Mouse (Mus musculus) intestine, embryonic 14.5 days (tissue): ENCODE results near the gene Tbc1d12. TPM values are rescaled to one million over a fixed set of nuclear protein-coding genes. Genes with fewer than 3 reads are reported as not detected.

Experiments used
- ATAC-seq: fragments of 200-750 bp; cut with Nextera tagmentation; replicated peaks from 2 replicates; pipeline ENCODE4 v1.8.0; 2017; ENCODE audit warnings: low read depth, moderate number of reproducible peaks, moderate TSS enrichment, moderate library complexity; ENCODE audit not compliant: low FRiP score, low TSS enrichment
- DNase-seq: peaks from one replicate; pipeline ENCODE4 v3.0.0-alpha.2; 2018; ENCODE audit warnings: low spot score
- H3K27ac ChIP-seq: fragments of 300-500 bp; sonication (generic); 2 replicates; pipeline ENCODE4 v1.5.1; 2014; ENCODE audit warnings: low read depth, mild to moderate bottlenecking, control low read depth
- H3K27me3 ChIP-seq: fragments of 300-500 bp; sonication (generic); replicated peaks from 2 replicates; pipeline ENCODE4 v1.6.1; 2014; ENCODE audit warnings: low read length, control low read depth; ENCODE audit not compliant: control insufficient read depth, insufficient read depth
- H3K36me3 ChIP-seq: fragments of 300-500 bp; sonication (generic); 2 replicates; pipeline ENCODE4 v1.6.1; 2014; ENCODE audit warnings: low read length, control low read depth; ENCODE audit not compliant: control insufficient read depth, insufficient read depth
- H3K4me1 ChIP-seq: fragments of 300-500 bp; sonication (generic); replicated peaks from 2 replicates; pipeline ENCODE4 v1.6.1; 2014; ENCODE audit warnings: low read length, control low read depth, mixed read lengths; ENCODE audit not compliant: control insufficient read depth, insufficient read depth
- H3K4me2 ChIP-seq: fragments of 300-500 bp; sonication (generic); 2 replicates; pipeline ENCODE4 v1.6.1; 2014; ENCODE audit warnings: low read length
- H3K4me3 ChIP-seq: fragments of 300-500 bp; sonication (generic); 2 replicates; pipeline ENCODE4 v1.5.1; 2014; ENCODE audit warnings: low read depth, low read length, control low read depth, mixed read lengths
- H3K9ac ChIP-seq: fragments of 300-500 bp; sonication (generic); 2 replicates; pipeline ENCODE4 v1.6.1; 2014; ENCODE audit warnings: mild to moderate bottlenecking, low read length
- H3K9me3 ChIP-seq: fragments of 300-500 bp; sonication (generic); 2 replicates; pipeline ENCODE4 v1.6.1; 2016; ENCODE audit warnings: low read length, control low read depth; ENCODE audit not compliant: control insufficient read depth
- WGBS: fragments of 180-500 bp; shearing (Covaris S2); extraction: QIAGEN DNeasy Blood & Tissue Kit; methylation state at CpG from one replicate; pipeline ENCODE4 v1.1.7; 2014; 5-methylcytosine and 5-hydroxymethylcytosine counted together
- polyA plus RNA-seq: library from polyadenylated mRNA; unstranded; fragments of >200 nt; fragmentation: Nextera tagmentation; extraction: Ambion mirVana; gene quantifications from 2 replicates; pipeline ENCODE4 v1.2.1, GENCODE M21; 2014

Gene Tbc1d12
- 2.3 TPM in 2 replicates for polyA plus RNA-seq

DNA sequence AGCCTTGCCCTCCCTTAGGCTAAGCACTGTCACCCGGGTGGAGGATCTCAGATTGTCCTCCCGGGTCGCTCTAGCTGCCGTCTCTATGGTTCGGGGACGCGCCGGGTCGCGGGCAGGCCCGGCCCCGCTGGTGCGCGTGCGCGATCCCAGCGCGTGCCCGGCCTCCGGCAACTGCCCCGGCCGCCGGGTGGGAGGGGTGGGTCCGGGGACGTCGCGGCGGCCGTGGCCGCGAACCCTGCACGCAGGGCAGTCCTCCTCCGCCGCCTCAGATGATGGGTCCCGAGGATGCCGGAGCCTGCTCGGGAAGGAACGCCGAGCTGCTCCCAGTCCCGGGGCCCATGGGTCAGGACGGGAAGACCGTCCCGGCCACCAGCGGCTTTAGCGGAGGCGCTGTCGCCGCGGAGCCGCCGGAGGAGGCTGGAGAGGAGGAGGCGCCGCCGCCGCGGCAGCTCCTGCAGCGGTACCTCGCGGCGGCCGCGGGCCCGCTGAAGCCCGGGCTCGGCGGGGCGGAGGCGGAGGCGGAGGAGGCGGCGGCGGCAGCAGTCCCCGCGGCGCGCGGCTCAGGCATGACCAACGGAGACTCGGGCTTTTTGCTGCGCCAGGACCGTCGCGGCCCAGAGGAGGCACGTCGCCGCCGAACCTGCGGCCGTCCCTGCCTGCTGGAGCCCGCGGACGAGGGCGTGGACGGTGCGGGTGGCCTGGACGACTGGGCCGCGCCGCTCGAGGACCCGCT lies at the start of gene Tbc1d12:
TSS of gene Tbc1d12 (plus strand) at position 142 of the 733 bp plus-strand sequence.
- Histone ChIP-seq H3K36me3 (no peaks in the 10 kb centered on the region), H3K4me2 (peak within 1 kb of the TSS; percentile 53), H3K4me1 (no peaks in the 10 kb centered on the region), H3K27me3 (no peaks in the 10 kb centered on the region), H3K27ac (peak within 1 kb of the TSS; percentile 81), H3K9me3 (no peaks in the 10 kb centered on the region), H3K4me3 (peak within 1 kb of the TSS; percentile 81), H3K9ac (peak within 1 kb of the TSS; percentile 83)
- WGBS, result under 1% methylated on average over 85 of the region's 101 CpGs
- DNase-seq (peak; percentile 96), ATAC-seq (peak; percentile 88)

DNA sequence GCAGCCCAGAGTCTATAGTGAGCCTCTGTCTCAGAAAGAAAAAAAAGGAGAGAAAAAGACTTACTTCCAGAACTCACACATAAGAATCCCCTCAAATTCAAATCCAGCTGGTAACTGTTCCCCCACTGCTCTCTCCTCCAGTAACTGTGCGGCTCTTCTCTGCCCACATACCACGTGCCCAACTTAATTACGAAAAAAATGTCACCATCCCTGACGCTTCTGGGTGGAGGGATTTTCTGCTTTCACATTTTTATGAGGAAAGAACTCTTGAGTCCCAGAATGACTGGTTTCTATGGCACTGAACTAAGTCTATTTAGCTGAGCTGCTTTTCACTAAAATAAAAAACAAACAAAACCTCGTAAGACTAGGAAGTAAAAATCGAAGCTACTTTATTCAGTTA lies 48.6 kb upstream of the Tbc1d12 start:
- Histone ChIP-seq H3K4me1 (no peaks in the 10 kb centered on the region), H3K9me3 (no peaks in the 10 kb centered on the region), H3K36me3 (peaks cover 51% of the 10 kb centered on the region), H3K9ac (no peak overlapping the region), H3K4me3 (no peak overlapping the region), H3K27ac (no peak overlapping the region), H3K27me3 (no peaks in the 10 kb centered on the region), H3K4me2 (no peak overlapping the region)
- DNase-seq (no peak), ATAC-seq (no peak)
- 94% methylated on average over 6 of the region's 6 CpGs for WGBS

DNA sequence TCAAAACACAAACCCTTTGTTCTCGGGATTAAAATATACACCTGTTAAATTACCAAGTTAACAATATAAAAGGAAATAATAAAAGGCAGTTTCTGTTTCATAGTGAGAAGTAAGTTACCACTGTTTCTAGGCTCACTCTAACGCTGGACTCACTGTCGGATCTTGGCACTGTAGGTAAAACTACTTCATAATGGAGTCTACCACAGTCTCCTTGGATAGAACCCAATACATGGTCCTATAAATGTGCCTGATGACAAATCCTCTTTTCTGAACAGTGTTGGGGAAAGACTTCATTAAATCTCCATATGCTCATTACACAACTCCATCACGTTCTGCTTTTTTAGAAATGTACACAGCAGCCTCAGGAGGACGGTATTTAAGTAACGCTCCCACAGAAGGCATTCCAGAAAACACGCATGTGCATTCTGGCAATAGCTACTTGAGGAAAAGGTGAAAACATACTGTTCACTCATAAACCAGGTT lies 42.8 kb upstream of the Tbc1d12 start:
- Histone ChIP-seq H3K27me3 (no peaks in the 10 kb centered on the region), H3K36me3 (peaks cover 94% of the 10 kb centered on the region), H3K4me2 (no peak overlapping the region), H3K9me3 (no peaks in the 10 kb centered on the region), H3K9ac (no peak overlapping the region), H3K4me1 (no peaks in the 10 kb centered on the region), H3K27ac (no peak overlapping the region), H3K4me3 (no peak overlapping the region)
- WGBS, result 92% methylated on average over 7 of the region's 7 CpGs
- ATAC-seq (no peak), DNase-seq (no peak)

DNA sequence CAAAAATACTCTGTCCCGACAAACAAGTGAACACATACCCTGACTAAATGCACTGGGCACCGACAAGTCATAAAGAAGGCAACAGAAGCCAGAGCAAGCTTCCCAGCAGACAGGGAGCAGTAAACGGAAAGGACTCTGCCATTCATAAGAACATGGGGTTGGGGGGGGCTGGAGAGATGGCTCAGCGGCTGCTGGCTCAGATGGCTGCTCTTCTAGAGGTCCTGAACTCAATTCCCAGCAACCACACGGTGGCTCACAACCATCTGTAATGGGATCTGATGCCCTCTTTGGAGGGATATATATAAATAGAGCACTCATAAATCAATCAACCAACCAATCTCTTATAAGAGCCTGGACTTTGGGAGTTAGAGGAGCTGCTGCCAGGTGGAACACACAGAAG lies 39.8 kb upstream of the Tbc1d12 start:
- Histone ChIP-seq H3K9ac (no peak overlapping the region), H3K4me1 (no peaks in the 10 kb centered on the region), H3K9me3 (no peaks in the 10 kb centered on the region), H3K27me3 (no peaks in the 10 kb centered on the region), H3K4me3 (no peak overlapping the region), H3K4me2 (no peak overlapping the region), H3K36me3 (peaks cover 90% of the 10 kb centered on the region), H3K27ac (no peak overlapping the region)
- 73% methylated on average over 5 of the region's 5 CpGs for WGBS
- DNase-seq, result no peak
- ATAC-seq, result no peak

DNA sequence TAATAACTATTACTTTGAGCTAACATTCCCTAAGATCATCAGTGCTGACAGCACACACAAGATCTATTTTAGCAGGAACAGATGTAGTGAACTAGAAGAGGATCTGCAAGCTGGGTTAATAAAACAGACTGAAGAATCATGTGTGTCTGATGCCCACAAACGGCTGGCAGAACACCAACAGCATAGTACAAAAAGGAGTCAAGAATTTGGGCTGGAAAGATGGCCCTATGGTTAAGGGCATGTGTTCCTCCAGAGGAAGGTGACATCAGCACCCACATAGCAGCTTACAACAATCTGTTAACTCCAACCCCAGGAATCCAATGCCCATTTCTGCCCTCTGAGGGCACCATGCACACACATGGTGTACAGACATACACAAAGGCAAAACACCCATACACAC lies 38.1 kb upstream of the Tbc1d12 start:
- H3K9me3 ChIP-seq, result no peaks in the 10 kb centered on the region
- no peak overlapping the region for H3K4me2 ChIP-seq
- H3K4me1 ChIP-seq, result no peaks in the 10 kb centered on the region
- no peak overlapping the region for H3K4me3 ChIP-seq
- no peak overlapping the region for H3K27ac ChIP-seq
- no peak for ATAC-seq
- H3K27me3 ChIP-seq, result no peaks in the 10 kb centered on the region
- no peak overlapping the region for H3K9ac ChIP-seq
- no peak for DNase-seq
- WGBS, result 90% methylated on average over 1 of the region's 1 CpGs
- H3K36me3 ChIP-seq, result peaks cover 85% of the 10 kb centered on the region

DNA sequence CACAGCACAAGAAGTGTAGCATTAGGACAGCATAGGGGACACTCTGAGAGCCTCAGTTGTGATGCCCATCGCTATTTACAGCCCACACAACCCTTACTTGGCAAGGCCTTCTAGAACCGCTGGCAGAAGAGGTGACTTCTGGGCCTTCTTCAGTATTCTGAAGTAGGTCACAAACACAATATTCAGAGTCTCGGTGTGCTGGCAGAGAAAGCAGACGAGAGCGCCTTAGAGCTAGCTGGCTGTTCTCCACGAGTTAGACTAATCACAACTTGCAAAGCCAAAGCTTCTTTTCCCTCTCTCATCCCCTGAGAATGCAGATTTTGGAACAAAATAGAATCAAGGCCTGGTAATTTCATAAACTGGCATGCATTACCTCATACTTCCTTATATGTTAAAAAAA lies 37.6 kb upstream of the Tbc1d12 start:
- H3K27me3 ChIP-seq, result no peaks in the 10 kb centered on the region
- H3K9ac ChIP-seq, result no peak overlapping the region
- no peak overlapping the region for H3K4me3 ChIP-seq
- no peaks in the 10 kb centered on the region for H3K9me3 ChIP-seq
- WGBS, result 92% methylated on average over 6 of the region's 6 CpGs
- peaks cover 85% of the 10 kb centered on the region for H3K36me3 ChIP-seq
- no peak overlapping the region for H3K4me2 ChIP-seq
- H3K4me1 ChIP-seq, result no peaks in the 10 kb centered on the region
- DNase-seq (no peak), ATAC-seq (no peak)
- H3K27ac ChIP-seq, result no peak overlapping the region

DNA sequence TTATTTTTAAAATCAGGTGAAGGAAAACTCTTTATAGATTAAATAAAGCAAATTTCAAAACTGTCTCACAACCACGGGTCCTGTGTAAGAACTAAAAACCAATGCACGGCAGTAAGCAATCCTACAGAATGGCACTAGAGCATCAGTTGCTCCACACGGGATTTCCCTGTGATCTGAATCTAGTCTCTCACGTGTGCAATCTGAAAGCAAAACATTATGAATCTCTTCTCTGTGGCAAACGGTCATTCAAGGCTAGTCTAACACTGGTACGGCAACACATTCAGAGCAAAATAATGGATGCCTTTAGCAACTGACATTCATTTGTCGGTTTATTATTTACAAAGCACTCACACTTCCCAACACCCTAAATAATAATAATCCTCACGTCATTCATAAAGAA lies 18.2 kb upstream of the Tbc1d12 start:
- no peak overlapping the region for H3K27ac ChIP-seq
- peak overlapping the region; percentile 90 for H3K4me2 ChIP-seq
- peak overlapping the region; percentile 95 for H3K4me3 ChIP-seq
- peak overlapping the region; percentile 79 for H3K9ac ChIP-seq
- peaks cover 32% of the 10 kb centered on the region for H3K36me3 ChIP-seq
- peaks cover 7% of the 10 kb centered on the region for H3K4me1 ChIP-seq
- WGBS, result 42% methylated on average over 8 of the region's 8 CpGs
- no peak for DNase-seq
- H3K9me3 ChIP-seq, result no peaks in the 10 kb centered on the region
- H3K27me3 ChIP-seq, result no peaks in the 10 kb centered on the region
- ATAC-seq, result no peak

DNA sequence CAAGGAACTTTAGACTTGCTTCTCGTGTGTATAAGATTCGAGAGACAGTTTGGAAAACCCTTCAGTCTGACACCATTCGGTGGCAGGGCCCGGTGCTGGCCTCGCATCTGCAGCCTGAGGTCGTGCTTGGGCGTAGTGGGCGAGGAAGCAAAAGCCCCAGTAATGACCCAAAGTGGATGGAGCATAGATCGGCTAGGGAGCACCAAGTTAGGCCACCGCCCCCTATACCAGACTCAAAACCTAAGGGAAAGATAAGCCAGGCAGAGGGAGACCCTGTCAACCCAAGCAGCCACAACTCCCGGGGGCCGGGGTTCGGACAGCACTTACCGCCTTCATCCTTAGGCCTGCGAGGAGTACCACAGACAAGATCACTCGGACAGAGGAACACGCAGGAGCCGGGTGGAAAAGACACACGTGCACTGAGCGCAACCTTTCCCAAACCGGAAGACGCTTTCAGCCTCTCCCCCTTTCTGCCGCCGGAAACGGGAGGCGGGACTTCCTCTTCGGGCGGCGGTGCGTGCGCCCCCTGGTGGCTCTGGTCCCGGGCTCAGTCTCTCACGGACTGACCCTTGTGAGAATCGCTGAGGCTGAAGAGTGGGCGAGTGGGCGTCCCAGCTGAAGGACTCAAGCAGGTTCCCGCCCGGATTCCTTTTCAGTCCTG lies 17.5 kb upstream of the Tbc1d12 start, which contains the start of gene Noc3l:
TSS of gene Noc3l (minus strand) at position 472 of the 661 bp plus-strand sequence.
- Histone ChIP-seq H3K9ac (peak within 1 kb of the TSS; percentile 79), H3K4me2 (peak within 1 kb of the TSS; percentile 90), H3K4me3 (peak within 1 kb of the TSS; percentile 95), H3K4me1 (peaks cover 7% of the 10 kb centered on the region), H3K27me3 (no peaks in the 10 kb centered on the region), H3K27ac (no peak within 1 kb of the TSS), H3K36me3 (peaks cover 25% of the 10 kb centered on the region), H3K9me3 (no peaks in the 10 kb centered on the region)
- WGBS, result under 1% methylated on average over 38 of the region's 38 CpGs
- DNase-seq (peak; percentile 99), ATAC-seq (peak; percentile 98)
